Mouse (Mus musculus): ENCODE results near the gene Chtf18. TPM values are rescaled to one million over a fixed set of nuclear protein-coding genes. Genes with fewer than 3 reads are reported as not detected.
A peak's percentile ranks its signal among the peaks of the same experiment; 100 is the strongest.
"Not testable (repeated sequence)": the region's sequence is repeated elsewhere in the genome, so short reads cannot be mapped to it uniquely, and the experiment has no call there.

Gene Chtf18
- 17.0 and 28.5 TPM in 2 replicates for total RNA-seq (2017)

DNA sequence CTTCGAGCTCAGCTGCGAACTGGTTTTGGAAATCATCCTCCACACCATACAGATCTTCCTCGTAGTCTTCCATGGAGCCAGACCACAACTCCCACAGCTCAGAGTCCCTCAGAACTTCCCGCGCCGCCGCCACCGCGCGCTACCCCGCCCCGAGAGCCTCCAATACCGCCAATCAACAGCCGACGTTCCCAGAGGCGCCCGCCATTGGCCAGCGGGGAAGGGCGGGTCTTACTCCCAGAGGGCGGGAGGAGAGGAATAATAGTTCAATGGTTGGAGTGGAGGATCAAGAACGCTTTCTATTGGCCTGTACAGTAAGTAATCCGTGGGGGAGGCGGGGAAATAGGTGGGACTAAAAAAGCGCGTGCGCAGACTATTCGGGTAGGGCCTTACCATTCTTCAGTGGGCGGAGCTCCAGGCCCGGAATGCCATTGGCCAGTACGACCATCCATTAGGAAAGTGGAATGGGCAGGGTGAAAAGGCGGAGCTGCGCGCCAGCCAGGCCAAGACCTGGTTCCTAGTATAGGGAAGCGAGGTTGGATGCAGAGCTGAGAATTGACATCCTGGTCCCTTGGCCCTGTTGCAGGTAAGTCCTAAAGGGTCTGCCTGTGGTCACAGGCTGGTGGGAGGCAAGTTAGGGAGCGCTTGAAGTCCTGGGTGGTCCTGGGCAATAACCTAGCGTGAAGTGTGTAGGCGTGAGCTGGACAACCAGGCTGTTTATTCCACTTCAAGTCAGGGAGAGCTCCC lies at the start of gene Chtf18, which contains the start of gene Rpusd1:
TSS of gene Chtf18 (minus strand) at position 155 of the 744 bp plus-strand sequence.
TSS of gene Rpusd1 (plus strand) at position 406 of the 744 bp plus-strand sequence.
- peak; percentile 93 for ATAC-seq (replicated peaks; ENCODE audit: low read depth, poor library complexity, severe bottlenecking)

- no peak for ATAC-seq (replicated peaks; ENCODE audit: low read depth, poor library complexity, severe bottlenecking)
Measured at GRCm38 (mm10) chr17:25775318-25776062, 48.3 kb upstream of the Chtf18 start.

GRCm38 (mm10) chr17:25773549-25774120 lies 46.4 kb upstream of the Chtf18 start, which contains the start of gene Narfl:
TSS of gene Narfl (plus strand) at chr17:25773776.
- peak; percentile 97 for ATAC-seq (replicated peaks; ENCODE audit: low read depth, poor library complexity, severe bottlenecking)

DNA sequence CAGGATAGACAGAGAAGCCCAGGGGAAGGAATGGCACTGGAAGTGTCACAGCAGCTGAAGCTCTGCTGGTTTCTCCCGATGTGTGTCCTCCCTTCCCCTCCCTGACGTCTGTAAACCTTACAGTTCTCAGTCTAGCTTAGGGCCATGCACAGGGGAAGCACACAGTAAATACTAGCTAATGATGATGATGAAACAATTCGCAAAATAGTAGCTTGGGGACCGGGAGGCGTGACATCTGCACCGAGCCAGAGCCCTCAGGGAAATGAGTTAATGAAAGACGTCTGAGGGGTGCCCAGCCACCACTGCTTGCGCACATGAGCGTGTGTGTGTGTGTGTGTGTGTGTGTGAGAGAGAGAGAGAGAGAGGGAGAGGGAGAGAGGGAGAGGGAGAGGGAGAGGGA lies 42.1 kb upstream of the Chtf18 start:
- ATAC-seq (replicated peaks; ENCODE audit: low read depth, poor library complexity, severe bottlenecking), result no peak

DNA sequence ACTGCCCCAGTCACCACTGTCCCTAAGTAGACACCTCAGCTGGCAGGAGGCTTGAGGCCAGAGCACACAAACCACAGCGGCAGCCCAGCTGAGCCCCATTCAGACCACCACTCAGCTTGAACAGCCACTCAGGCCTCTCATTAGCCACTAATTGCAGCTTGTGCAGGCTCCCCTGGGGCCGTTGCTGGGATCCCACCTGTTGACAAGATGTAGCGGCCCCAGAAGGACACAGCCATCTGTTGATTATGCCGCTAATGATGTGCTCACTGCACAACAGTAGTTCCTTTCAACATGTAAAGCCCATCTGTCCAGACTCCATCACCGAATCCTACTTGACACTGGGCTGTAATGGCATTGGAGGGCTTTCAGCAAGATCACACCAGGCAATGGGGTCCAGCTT lies 38.7 kb upstream of the Chtf18 start:
- no peak for ATAC-seq (replicated peaks; ENCODE audit: low read depth, poor library complexity, severe bottlenecking)

DNA sequence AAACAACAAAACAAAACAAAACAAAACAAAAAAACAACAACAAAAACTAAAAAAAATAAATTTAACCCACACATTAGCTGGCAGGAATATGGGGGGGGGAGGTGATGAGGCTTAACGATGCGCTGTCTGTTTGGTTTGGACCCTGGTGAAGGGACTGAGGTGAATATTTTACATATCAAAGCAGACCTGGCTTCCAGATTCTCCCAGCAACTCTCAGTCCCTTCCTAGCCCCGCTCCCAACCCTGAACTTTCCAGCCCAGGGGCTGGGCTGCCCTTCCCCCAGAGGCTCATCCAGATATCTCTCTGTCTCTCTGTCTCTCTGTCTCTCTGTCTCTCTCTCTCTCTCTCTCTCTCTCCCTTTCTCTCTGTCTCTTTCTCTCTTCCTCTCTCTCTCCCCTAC lies 35.4 kb upstream of the Chtf18 start:
- no peak for ATAC-seq (replicated peaks; ENCODE audit: low read depth, poor library complexity, severe bottlenecking)

DNA sequence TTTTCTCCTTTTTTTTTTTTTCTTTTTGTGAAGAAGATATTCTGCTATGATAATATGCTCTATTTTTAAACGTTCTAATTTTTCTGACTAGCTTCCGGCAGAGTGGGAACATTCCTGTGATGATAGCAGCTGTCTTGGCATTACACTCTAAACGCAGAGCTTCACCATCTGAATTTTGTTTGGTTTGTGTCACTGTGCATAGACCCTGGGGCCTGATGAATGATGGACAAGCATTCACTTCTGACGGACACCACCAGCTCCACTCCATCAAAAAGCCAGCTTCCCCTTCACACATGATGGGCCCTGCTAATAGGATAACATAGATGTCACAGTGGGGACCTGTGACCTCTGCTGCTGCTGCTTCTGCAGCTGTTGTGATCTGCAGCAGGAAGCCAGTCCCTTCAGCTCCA lies 34.3 kb upstream of the Chtf18 start:
- ATAC-seq (replicated peaks; ENCODE audit: low read depth, poor library complexity, severe bottlenecking), result no peak

- ATAC-seq (replicated peaks; ENCODE audit: low read depth, poor library complexity, severe bottlenecking), result no peak
Measured at GRCm38 (mm10) chr17:25760148-25760547, 32.9 kb upstream of the Chtf18 start.

DNA sequence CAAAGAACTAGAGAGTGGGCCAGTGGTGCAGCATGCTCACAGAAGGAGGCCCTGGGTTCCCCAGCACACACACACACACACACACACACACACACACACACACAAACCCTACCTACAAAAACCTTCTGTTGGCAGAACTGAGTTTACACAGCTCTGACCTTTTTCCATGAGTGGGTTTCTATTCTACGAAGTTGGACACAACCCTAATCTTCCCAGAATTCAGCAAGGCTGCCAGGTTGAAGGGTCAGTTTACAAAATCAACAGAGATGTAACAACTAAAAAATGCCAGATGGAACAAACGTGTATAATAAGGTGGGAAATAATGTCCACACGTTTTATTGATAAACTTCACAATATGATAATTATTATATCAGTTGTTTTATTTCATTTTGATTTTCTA lies 30.5 kb upstream of the Chtf18 start:
- no peak for ATAC-seq (replicated peaks; ENCODE audit: low read depth, poor library complexity, severe bottlenecking)

- no peak for ATAC-seq (replicated peaks; ENCODE audit: low read depth, poor library complexity, severe bottlenecking)
Measured at GRCm38 (mm10) chr17:25756378-25757242, 29.4 kb upstream of the Chtf18 start.

GRCm38 (mm10) chr17:25755627-25756377 lies 28.6 kb upstream of the Chtf18 start:
- ATAC-seq (replicated peaks; ENCODE audit: low read depth, poor library complexity, severe bottlenecking), result no peak

- ATAC-seq (replicated peaks; ENCODE audit: low read depth, poor library complexity, severe bottlenecking), result no peak
Measured at GRCm38 (mm10) chr17:25755086-25755485, 27.9 kb upstream of the Chtf18 start.

DNA sequence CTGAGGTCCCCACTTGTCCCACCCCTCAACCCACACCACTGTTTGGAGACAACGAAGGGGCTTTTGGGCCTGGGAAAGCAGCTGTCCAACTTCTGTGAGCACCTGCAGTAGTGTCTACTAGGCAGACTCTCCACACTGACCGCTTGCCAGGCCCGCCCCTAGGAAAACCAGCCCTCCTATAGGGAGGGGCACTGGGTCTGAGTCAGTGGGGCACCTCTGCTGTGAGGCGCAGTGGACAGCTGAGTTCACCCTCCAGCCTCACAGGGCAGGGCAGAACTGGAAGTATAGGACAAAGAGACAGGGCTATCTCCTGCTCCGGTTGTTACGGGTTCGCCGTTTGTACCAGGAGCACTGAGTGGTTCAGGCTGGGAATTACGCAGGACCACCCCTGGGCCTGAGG lies 27.0 kb upstream of the Chtf18 start, which contains the start of gene Msln:
TSS of gene Msln (minus strand) at position 138 of the 400 bp plus-strand sequence.
- no peak for ATAC-seq (replicated peaks; ENCODE audit: low read depth, poor library complexity, severe bottlenecking)

DNA sequence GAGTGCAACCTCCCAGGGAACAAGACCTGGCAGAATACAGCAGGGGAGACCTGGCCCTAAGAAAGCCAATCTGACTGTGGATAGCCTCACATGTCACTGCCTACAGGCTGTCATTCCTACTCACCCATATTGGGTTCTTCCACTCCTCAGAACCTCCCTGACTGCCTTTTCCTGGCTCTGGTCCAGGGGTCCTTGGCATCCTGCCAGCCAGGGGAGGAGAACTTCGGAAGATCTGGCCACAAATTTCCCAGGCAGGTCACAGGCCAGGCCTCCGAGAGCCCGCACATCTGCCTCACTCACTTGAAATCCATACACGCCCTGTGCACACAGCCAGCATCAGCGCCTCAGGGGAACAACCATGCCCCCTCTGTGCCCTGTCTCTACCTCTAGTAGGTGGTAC lies 24.2 kb upstream of the Chtf18 start:
- ATAC-seq (replicated peaks; ENCODE audit: low read depth, poor library complexity, severe bottlenecking), result no peak

GRCm38 (mm10) chr17:25749314-25749713 lies 22.1 kb upstream of the Chtf18 start:
- ATAC-seq (replicated peaks; ENCODE audit: low read depth, poor library complexity, severe bottlenecking), result no peak

- no peak for ATAC-seq (replicated peaks; ENCODE audit: low read depth, poor library complexity, severe bottlenecking)
Measured at GRCm38 (mm10) chr17:25748238-25748637, 21.0 kb upstream of the Chtf18 start.

DNA sequence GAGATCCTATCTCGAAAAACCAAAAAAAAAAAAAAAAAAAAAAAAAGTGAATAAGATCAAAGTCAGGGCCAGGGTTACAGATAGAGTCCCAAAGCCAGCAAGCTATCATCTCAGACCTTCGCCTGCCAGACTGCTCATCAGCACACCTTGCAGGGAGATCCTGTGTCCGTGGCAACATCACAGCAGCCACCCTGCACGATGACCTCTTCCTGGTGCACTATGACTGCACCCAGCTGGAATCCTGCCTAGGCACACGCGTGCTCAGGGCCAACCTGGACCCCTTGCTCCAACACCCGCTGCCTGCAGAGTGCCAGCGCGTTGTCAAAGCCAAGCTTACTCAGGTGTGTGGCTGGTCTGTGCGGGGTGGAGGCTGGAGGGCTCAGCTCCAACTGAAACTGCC lies 17.1 kb upstream of the Chtf18 start:
- no peak for ATAC-seq (replicated peaks; ENCODE audit: low read depth, poor library complexity, severe bottlenecking)

GRCm38 (mm10) chr17:25743831-25744230 lies 16.6 kb upstream of the Chtf18 start:
- no peak for ATAC-seq (replicated peaks; ENCODE audit: low read depth, poor library complexity, severe bottlenecking)

DNA sequence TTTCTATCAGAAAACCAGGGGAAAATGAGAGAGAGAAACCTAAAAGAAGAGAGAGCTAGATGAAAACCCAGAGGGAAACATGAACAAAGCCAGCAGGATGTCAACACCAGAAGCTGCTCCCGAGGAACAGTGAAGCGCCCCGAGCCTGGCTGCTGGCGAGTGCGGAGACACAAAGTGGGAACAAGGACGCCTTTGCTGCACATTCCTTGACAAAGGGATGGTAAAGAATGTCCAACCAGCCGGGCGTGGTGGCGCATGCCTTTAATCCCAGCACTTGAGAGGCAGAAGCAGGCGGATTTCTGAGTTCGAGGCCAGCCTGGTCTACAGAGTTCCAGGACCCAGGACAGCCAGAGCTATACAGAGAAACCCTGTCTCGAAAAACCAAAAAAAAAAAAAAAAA lies 14.3 kb upstream of the Chtf18 start:
- ATAC-seq (replicated peaks; ENCODE audit: low read depth, poor library complexity, severe bottlenecking), result not testable (repeated sequence)

Data from common myeloid progenitor, adult 5-6 weeks (primary cell).